ENCODE assay signal across 26 mouse cellular contexts in genomic region chr10:75521643-75522042, GRCm38 (mm10). TPM values are rescaled to one million over a fixed set of nuclear protein-coding genes. Genes with fewer than 3 reads are reported as not detected.
DNase-seq lines count a peak whose midpoint lies in the region; ATAC-seq and TF ChIP-seq lines count a peak whose summit lies in the region.
"Had no signal": no experiment of that assay in that cellular context is flagged by ENCODE, and none has a peak within 500 bp of the region (broad histone marks: within the 10 kb centered on the region; RNA-seq: fewer than 3 reads in every experiment).

No protein-coding gene starts in this region.

- peaks cover 5% of the 10 kb centered on the region for H3K36me3 ChIP-seq in kidney, adult 2 months (ENCODE audit: control insufficient read depth, insufficient read depth, low read length)
- peaks cover 51% of the 10 kb centered on the region for H3K36me3 ChIP-seq in kidney, embryonic 16.5 days (ENCODE audit: insufficient read depth, low read length)

- peak overlapping the region; percentile 94 for H3K27ac ChIP-seq in kidney, adult 2 months (ENCODE audit: insufficient read depth, low read depth, low read length)
- H3K27ac ChIP-seq in kidney, embryonic 16.5 days (ENCODE audit: low read length): no peak overlapping the region
- H3K27ac ChIP-seq: embryonic facial prominence, embryonic 13.5 days; embryonic facial prominence, embryonic 15.5 days; forebrain, embryonic 10.5 days; forebrain, embryonic 12.5 days had no signal

- no peaks in the 10 kb centered on the region for H3K9me3 ChIP-seq in kidney, embryonic 16.5 days (ENCODE audit: low read length)
- H3K9me3 ChIP-seq: embryonic facial prominence, embryonic 13.5 days; embryonic facial prominence, embryonic 15.5 days; forebrain, embryonic 10.5 days; forebrain, embryonic 12.5 days had no signal

- no peak for TF ChIP-seq POLR2A in kidney, adult 2 months (IDR thresholded peaks at IDR 0.05; ENCODE audit: low read depth, low read length)

- H3K9ac ChIP-seq in kidney, embryonic 16.5 days (replicated peaks; ENCODE audit: low read length): no peak overlapping the region
- H3K9ac ChIP-seq: embryonic facial prominence, embryonic 13.5 days; embryonic facial prominence, embryonic 15.5 days; forebrain, embryonic 12.5 days had no signal

- ATAC-seq in kidney, embryonic 16.5 days (ENCODE audit: low FRiP score, low TSS enrichment): no peak
- ATAC-seq: activated CD4-positive, CD25-positive, alpha-beta regulatory T cell, adult 4 months; forebrain, embryonic 14.5 days; forebrain, embryonic 16.5 days; Patski had no signal

- no peak for TF ChIP-seq CTCF in kidney, adult 2 months (conservative IDR thresholded peaks at IDR 0.05; ENCODE audit: insufficient read depth, insufficient read length, low read depth, low read length)

- peaks cover 9% of the 10 kb centered on the region; the same call in 1 of the 2 replicates for H3K4me1 ChIP-seq in kidney, adult 2 months (ENCODE audit: control insufficient read depth, insufficient read depth, low read length)
- H3K4me1 ChIP-seq in kidney, embryonic 16.5 days (ENCODE audit: insufficient read depth, low read length): peaks cover 15% of the 10 kb centered on the region

- no peak overlapping the region for H3K4me3 ChIP-seq in kidney, adult 2 months (ENCODE audit: insufficient read depth, low read depth, low read length)
- no peak overlapping the region for H3K4me3 ChIP-seq in kidney, embryonic 16.5 days (ENCODE audit: low read length)
- H3K4me3 ChIP-seq: embryonic facial prominence, embryonic 13.5 days; embryonic facial prominence, embryonic 15.5 days; erythroblast, embryonic 14.5 days; forebrain, embryonic 10.5 days; forebrain, embryonic 12.5 days had no signal

- peak; percentile 74 for DNase-seq in kidney, adult 2 months
- peak; percentile 53 for DNase-seq in kidney, postnatal 36 days
- DNase-seq in kidney, postnatal 14 days: no peak
- DNase-seq in NIH3T3 (ENCODE audit: low read depth) (peak; percentile 39), adipocyte (ENCODE audit: low spot score) (peak; percentile 54)
- no peak for DNase-seq in spleen, postnatal 36 days (ENCODE audit: low spot score in 2 of 2)
- DNase-seq: adrenal gland, adult 2 months; adrenal gland, postnatal 10 days; adrenal gland, postnatal 25 days; cerebellum, adult 11 months; cerebellum, adult 18-20 months; cerebellum, adult 8-10 months; cerebellum, adult 9-11 months; cerebellum, postnatal 14 days; cerebellum, postnatal 36 days; embryo, embryonic 11 days had no signal

- H3K27me3 ChIP-seq in kidney, adult 2 months (replicated peaks; ENCODE audit: control insufficient read depth, insufficient read depth, low read length): no peaks in the 10 kb centered on the region
- H3K27me3 ChIP-seq in kidney, embryonic 16.5 days (ENCODE audit: insufficient read depth, low read length): no peaks in the 10 kb centered on the region
- H3K27me3 ChIP-seq: embryonic facial prominence, embryonic 13.5 days; embryonic facial prominence, embryonic 15.5 days; forebrain, embryonic 12.5 days; Patski had no signal

- H3K4me2 ChIP-seq in kidney, embryonic 16.5 days (replicated peaks; ENCODE audit: low read depth, low read length): no peak overlapping the region
- H3K4me2 ChIP-seq: embryonic facial prominence, embryonic 13.5 days; embryonic facial prominence, embryonic 15.5 days; forebrain, embryonic 12.5 days had no signal

- WGBS in kidney, adult 2 months: 46% methylated on average over 4 of the region's 4 CpGs
- WGBS in kidney, embryonic 16.5 days: 91% methylated on average over 4 of the region's 4 CpGs

RNA-seq across cellular contexts. Expression of gene Gucd1, which starts 3.9 kb away (rescaled TPM):
- 124 and 164 TPM in 2 replicates for polyA plus RNA-seq in kidney, adult 2 months (2012; rRNA removed)
- 53.4 and 54.0 TPM in 2 replicates for polyA plus RNA-seq in kidney, embryonic 16.5 days (2015; fragmentation: Nextera tagmentation; extraction: Ambion mirVana)

RNA-seq across cellular contexts. Expression of gene Snrpd3, which starts 4.3 kb away (rescaled TPM):
- 27.0 and 41.2 TPM in 2 replicates for polyA plus RNA-seq in kidney, adult 2 months (2012; rRNA removed)
- 156 and 186 TPM in 2 replicates for polyA plus RNA-seq in kidney, embryonic 16.5 days (2015; fragmentation: Nextera tagmentation; extraction: Ambion mirVana)

RNA-seq across cellular contexts. Expression of gene Lrrc75b, which starts 38.5 kb away (rescaled TPM):
- 2.1 and 2.2 TPM in 2 replicates for polyA plus RNA-seq in kidney, adult 2 months (2012; rRNA removed)
- polyA plus RNA-seq in kidney, embryonic 16.5 days (2015; fragmentation: Nextera tagmentation; extraction: Ambion mirVana): 3.3 and 3.8 TPM in 2 replicates
- polyA plus RNA-seq: erythroblast, embryonic 14.5 days had no signal

RNA-seq across cellular contexts. Expression of gene Ggt1, which starts 39.8 kb away (rescaled TPM):
- polyA plus RNA-seq in kidney, adult 2 months (2012; rRNA removed): 881 and 1,007 TPM in 2 replicates
- polyA plus RNA-seq in kidney, embryonic 16.5 days (2015; fragmentation: Nextera tagmentation; extraction: Ambion mirVana): 244 and 292 TPM in 2 replicates
- polyA plus RNA-seq: erythroblast, embryonic 14.5 days had no signal

Comparison
In these comparisons a context has a peak if more than half of its experiments do, and no peak if none do; other contexts are left out.
1. DNase-seq: peak in kidney, adult 2 months (single experiment), kidney, postnatal 36 days (2 of 2), NIH3T3 (single experiment) and adipocyte (single experiment); none in kidney, postnatal 14 days (single experiment) and spleen, postnatal 36 days (0 of 2).